Mouse (Mus musculus) hindbrain, embryonic 16.5 days (tissue): ENCODE data around the gene Zfp518a. TPM values are rescaled to one million over a fixed set of nuclear protein-coding genes. Genes with fewer than 3 reads are reported as not detected.

ENCODE experiments used
- ATAC-seq: fragments of 200-750 bp; cut with Nextera tagmentation; 2 replicates; pipeline ENCODE4 v1.8.0; 2017; ENCODE audit warnings: moderate TSS enrichment, moderate library complexity
- H3K27ac ChIP-seq: fragments of 300-500 bp; sonication (generic); 2 replicates; pipeline ENCODE4 v1.5.1; 2014; ENCODE audit warnings: low read depth, mild to moderate bottlenecking, control low read depth, low read length, moderate library complexity
- H3K27me3 ChIP-seq: fragments of 300-500 bp; sonication (generic); replicated peaks from 2 replicates; pipeline ENCODE4 v1.6.1; 2014; ENCODE audit warnings: low read length; ENCODE audit not compliant: control insufficient read depth, insufficient read depth
- H3K36me3 ChIP-seq: fragments of 300-500 bp; sonication (generic); 2 replicates; pipeline ENCODE4 v1.6.1; 2014; ENCODE audit warnings: mild to moderate bottlenecking, low read length, moderate library complexity, mixed read lengths; ENCODE audit not compliant: control insufficient read depth, insufficient read depth
- H3K4me1 ChIP-seq: fragments of 300-500 bp; sonication (generic); 2 replicates; pipeline ENCODE4 v1.6.1; 2014; ENCODE audit warnings: low read depth, low read length; ENCODE audit not compliant: control insufficient read depth, insufficient read depth
- H3K4me2 ChIP-seq: fragments of 300-500 bp; sonication (generic); 2 replicates; pipeline ENCODE4 v1.6.1; 2014; ENCODE audit warnings: mild to moderate bottlenecking, low read length, control low read depth, moderate library complexity
- H3K4me3 ChIP-seq: fragments of 300-500 bp; sonication (generic); 2 replicates; pipeline ENCODE4 v1.5.1; 2014; ENCODE audit warnings: mild to moderate bottlenecking, low read length, control low read depth, moderate library complexity
- H3K9ac ChIP-seq: fragments of 300-500 bp; sonication (generic); 2 replicates; pipeline ENCODE4 v1.6.1; 2014; ENCODE audit warnings: low read depth, mild to moderate bottlenecking, control low read depth, low read length, moderate library complexity
- H3K9me3 ChIP-seq: fragments of 300-500 bp; sonication (generic); 2 replicates; pipeline ENCODE4 v1.6.1; 2014; ENCODE audit warnings: mild to moderate bottlenecking, low read length, moderate library complexity; ENCODE audit not compliant: control insufficient read depth
- whole genome bisulfite sequencing: fragments of 180-500 bp; shearing (Covaris S2); extraction: QIAGEN DNeasy Blood & Tissue Kit; methylation state at CpG from one replicate; pipeline ENCODE4 v1.1.7; 2014; 5-methylcytosine and 5-hydroxymethylcytosine counted together
- polyA plus RNA-seq: library from polyadenylated mRNA; unstranded; fragments of >200 nt; fragmentation: Nextera tagmentation; extraction: Ambion mirVana; gene quantifications from 2 replicates; pipeline ENCODE4 v1.2.1, GENCODE M21; 2015

The Zfp518a gene
- polyA plus RNA-seq: 3.2 and 5.5 TPM in 2 replicates

DNA sequence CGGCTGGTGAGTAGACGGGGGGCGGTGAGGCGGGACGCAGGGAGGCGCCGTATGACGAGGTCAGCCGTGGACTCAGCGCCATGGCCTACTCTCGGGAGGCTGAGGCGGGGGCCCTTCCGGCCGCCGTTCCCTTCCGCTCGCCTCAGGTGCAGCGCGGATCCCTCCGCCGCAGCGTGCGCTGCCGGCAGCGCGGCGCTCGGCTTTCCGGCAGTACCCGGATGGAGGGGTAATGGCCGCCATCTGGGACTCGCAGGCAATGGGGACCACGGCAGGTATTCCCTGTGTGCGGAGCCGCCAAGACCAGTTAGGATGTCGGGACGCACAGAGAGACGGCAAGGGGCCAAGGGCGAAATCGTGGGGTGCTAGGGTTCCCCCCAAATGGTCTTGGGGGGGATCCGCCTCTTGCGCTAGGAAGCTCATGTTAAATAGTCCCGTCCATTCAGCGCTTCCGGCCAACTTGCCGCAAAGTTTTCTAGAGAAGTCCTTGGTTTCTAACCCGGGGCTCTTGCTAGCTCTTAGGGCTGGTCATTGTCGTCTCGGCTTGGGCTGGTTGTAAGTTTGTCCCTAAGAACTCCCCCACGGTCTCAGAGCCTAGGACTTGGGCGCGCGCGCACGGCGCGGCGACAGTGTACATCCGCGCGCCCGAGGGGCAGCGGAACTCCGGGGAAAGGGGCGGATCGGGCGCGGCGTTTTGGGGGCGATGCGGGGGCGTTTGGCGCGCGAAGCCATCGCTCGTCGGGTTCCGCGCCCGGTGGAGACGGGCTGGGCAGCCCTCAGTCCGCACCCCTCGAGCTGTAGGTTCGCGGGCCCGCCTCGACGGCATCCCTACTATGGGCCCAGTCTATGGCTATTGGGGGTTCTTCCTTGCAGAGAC, at the start of gene Zfp518a:
Gene Zfp518a, plus strand, starts transcription at position 187 of the 874 bp plus-strand sequence.
- Histone ChIP-seq H3K27me3 (peaks cover 21% of the 10 kb centered on the region), H3K4me1 (no peaks in the 10 kb centered on the region), H3K27ac (peak within 1 kb of the TSS; percentile 97), H3K9me3 (no peaks in the 10 kb centered on the region; the same call in 1 of the 2 replicates), H3K9ac (peak within 1 kb of the TSS; percentile 77), H3K4me3 (peak within 1 kb of the TSS; percentile 75), H3K4me2 (peak within 1 kb of the TSS; percentile 80), H3K36me3 (no peaks in the 10 kb centered on the region)
- ATAC-seq: peak; percentile 96
- WGBS: under 1% methylated on average over 74 of the region's 89 CpGs

DNA sequence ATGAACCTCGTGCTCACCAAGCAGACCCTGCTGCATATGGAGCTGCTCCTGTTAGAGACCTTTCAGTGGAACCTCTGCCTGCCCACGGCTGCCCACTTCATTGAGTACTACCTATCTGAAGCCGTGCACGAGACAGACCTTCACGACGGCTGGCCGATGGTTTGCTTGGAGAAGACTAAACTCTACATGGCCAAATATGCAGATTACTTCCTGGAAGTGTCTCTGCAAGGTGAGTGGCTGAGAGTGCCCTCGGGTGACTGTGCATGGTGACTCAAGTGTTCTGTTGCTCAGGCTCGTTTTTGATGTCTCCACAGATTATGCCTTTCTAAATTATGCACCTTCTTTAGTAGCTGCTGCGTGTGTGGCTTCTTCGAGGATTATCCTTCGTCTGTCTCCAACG, 49.8 kb upstream of the Zfp518a start:
- H3K4me1 ChIP-seq: no peaks in the 10 kb centered on the region
- H3K36me3 ChIP-seq: peaks cover 37% of the 10 kb centered on the region
- no peak overlapping the region for H3K27ac ChIP-seq
- H3K9ac ChIP-seq: no peak overlapping the region
- H3K9me3 ChIP-seq: no peaks in the 10 kb centered on the region
- H3K4me3 ChIP-seq: no peak overlapping the region
- no peak overlapping the region for H3K4me2 ChIP-seq
- ATAC-seq: no peak
- H3K27me3 ChIP-seq: no peaks in the 10 kb centered on the region
- 93% methylated on average over 13 of the region's 13 CpGs for WGBS

DNA sequence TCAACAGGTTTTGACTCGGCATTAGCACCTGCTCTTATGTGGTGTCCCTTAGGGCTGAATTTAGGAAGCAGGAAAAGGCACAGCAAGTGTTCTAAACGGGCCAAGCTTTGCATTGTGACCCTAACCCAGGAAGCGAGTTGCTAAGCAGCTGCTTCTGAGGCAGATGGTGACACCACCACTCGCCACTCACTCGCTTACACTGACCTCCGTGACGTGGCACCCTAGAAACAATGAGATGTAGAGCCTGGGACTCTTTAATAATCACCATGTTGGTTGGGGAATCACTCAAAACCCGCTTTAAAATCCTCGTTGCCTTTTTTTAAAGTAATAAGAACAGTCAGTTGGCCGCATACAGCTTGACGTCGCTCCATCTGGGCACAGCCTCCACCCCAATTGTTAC, 45.1 kb upstream of the Zfp518a start:
- no peaks in the 10 kb centered on the region for H3K4me1 ChIP-seq
- no peak overlapping the region for H3K4me2 ChIP-seq
- H3K27me3 ChIP-seq: no peaks in the 10 kb centered on the region
- H3K9me3 ChIP-seq: no peaks in the 10 kb centered on the region
- 71% methylated on average over 12 of the region's 12 CpGs for WGBS
- no peak for ATAC-seq
- H3K27ac ChIP-seq: no peak overlapping the region
- no peak overlapping the region for H3K4me3 ChIP-seq
- peaks cover 27% of the 10 kb centered on the region for H3K36me3 ChIP-seq
- no peak overlapping the region for H3K9ac ChIP-seq

DNA sequence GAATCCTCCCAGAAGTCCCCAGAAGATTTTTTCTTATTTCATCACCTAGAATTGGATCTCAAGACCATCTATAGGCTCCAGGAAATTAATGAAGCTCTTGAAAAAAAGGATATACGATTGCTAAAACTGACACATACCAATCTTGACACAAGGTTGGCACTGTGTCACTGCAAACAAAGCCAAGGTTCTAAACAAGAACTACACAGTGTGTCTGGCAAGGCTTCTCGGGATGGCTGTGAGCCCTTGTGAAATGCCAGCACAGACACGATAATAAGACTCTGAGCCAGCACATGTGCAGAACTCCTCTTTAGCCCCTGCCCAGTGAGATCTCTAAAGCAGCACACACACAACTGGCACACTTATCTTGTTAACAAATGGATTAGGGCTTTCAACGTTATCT, 35.0 kb upstream of the Zfp518a start:
- no peaks in the 10 kb centered on the region for H3K36me3 ChIP-seq
- no peak overlapping the region for H3K4me3 ChIP-seq
- 64% methylated on average over 4 of the region's 4 CpGs for WGBS
- no peak overlapping the region for H3K27ac ChIP-seq
- no peak for ATAC-seq
- no peaks in the 10 kb centered on the region for H3K9me3 ChIP-seq
- no peaks in the 10 kb centered on the region for H3K4me1 ChIP-seq
- H3K9ac ChIP-seq: no peak overlapping the region
- no peaks in the 10 kb centered on the region for H3K27me3 ChIP-seq
- H3K4me2 ChIP-seq: no peak overlapping the region

DNA sequence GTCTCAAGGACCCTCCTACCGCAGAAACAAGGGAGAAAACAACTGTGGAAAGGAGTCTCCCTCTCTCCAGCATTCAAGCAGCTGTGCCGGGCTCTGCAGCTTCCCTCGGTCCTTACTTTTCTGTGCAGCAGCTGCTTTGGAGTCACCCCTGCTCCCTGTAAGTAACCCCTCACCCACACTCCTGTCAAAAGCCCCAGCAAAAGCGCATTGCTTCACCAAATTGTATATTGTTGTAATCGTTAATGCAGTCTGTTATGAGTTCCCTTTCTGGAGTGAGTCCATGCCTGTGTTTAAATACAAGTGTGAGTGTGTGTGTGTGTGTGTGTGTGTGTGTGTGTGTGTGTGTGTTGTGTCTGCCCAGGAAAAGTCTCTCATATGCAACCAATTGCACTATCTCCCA, 26.2 kb upstream of the Zfp518a start:
- ATAC-seq: no peak
- 41% methylated on average over 5 of the region's 5 CpGs for WGBS
- Histone ChIP-seq H3K9me3 (no peaks in the 10 kb centered on the region), H3K27me3 (peaks cover 16% of the 10 kb centered on the region), H3K4me3 (no peak overlapping the region), H3K4me2 (no peak overlapping the region), H3K4me1 (no peaks in the 10 kb centered on the region), H3K36me3 (no peaks in the 10 kb centered on the region), H3K9ac (no peak overlapping the region), H3K27ac (no peak overlapping the region)

DNA sequence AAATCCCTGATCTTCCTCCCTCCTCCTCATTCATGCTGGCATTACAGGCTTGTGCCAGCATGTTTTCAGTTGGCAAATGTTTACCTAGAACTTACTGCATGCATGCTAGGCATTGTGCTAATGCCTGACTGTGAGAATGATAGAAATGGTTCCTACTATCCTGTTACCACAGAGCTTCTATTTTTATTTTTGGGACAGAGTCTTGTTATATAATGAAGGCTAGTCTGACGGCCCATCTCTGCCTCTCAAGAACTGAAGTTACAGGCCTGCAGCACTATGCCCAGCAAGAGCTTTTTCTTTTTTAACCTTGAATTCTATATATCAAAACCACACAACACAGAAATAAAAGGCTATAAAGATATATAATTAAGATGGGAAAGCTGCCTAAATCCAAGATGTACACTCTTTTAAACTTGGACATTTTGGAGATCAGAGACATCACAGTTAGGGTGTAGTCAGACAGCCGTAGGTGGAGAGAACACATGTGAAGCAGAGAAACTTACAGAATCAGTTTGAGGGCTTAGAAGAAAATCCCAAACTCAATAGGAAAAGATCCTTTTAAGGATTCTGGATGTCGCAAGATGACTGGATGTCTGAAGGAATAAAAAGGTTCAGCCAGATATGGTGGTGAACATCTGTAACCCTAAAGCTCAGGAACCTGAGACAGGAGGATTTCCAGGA, 24.9 kb upstream of the Zfp518a start:
- no peaks in the 10 kb centered on the region for H3K9me3 ChIP-seq
- H3K9ac ChIP-seq: no peak overlapping the region
- H3K4me3 ChIP-seq: no peak overlapping the region
- H3K4me2 ChIP-seq: no peak overlapping the region
- no peaks in the 10 kb centered on the region for H3K4me1 ChIP-seq
- no peak for ATAC-seq
- H3K27ac ChIP-seq: no peak overlapping the region
- whole genome bisulfite sequencing: 93% methylated on average over 3 of the region's 3 CpGs
- peaks cover 19% of the 10 kb centered on the region for H3K27me3 ChIP-seq
- H3K36me3 ChIP-seq: no peaks in the 10 kb centered on the region

DNA sequence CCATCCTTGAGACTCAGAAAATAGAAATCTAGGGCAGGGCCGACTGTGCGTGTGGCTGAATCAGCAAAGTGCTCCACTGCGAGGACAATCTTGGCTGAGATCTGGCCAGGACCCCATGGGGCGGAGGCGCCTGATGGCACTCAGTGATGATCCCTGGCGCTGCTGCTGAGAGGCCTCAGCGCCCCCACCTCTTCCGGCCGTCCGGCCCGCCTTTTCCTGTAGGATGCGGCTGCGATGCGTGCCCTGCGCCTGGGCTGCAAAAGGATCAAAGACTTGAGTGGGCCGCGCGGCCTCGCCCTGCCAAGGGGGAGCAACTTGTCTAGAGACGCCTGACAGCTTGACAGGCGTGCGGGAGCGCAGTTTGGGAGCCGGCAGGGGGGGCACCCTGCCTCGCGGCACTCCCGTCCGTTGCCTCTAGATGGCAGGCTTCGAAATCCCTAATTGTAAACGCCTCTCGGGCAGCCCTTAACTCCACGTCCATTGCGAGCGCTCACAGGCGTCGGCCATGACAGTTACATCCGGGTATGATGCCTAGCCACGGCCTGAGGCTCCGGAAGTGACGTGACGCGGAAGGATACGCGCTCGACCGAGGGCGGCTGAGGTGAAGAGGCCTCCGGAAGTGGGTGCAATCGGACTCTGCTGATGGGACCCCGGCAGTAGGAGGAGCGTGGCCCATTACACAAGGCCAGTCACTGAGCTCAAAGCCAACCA, 21.4 kb upstream of the Zfp518a start:
- Histone ChIP-seq H3K36me3 (no peaks in the 10 kb centered on the region), H3K27me3 (peaks cover 37% of the 10 kb centered on the region), H3K27ac (peak overlapping the region; percentile 93), H3K9ac (peak overlapping the region; percentile 77), H3K9me3 (no peaks in the 10 kb centered on the region), H3K4me3 (peak overlapping the region; percentile 61), H3K4me2 (peak overlapping the region; percentile 80), H3K4me1 (no peaks in the 10 kb centered on the region)
- WGBS: 2% methylated on average over 50 of the region's 51 CpGs
- peak; percentile 99 for ATAC-seq

DNA sequence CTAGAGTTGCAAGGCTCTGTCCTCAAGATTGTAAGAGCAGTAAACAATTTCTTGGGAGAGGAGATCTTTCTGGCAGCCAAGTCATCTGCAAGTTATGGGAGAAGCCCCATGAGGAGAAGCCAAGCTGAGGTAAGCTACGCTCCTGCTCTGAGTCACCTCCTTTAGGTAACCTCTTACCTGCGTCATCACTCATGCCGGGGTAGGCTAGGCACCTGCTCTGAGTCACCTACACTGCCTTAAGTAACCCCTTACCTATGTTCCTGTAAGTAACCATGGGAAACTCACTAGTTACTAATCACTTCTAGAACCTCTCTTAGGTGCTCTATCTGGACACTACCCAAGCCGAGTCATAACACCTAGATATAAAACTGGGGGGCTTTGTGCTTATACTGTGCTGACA, 12.8 kb upstream of the Zfp518a start:
- WGBS: 91% methylated on average over 4 of the region's 4 CpGs
- no peaks in the 10 kb centered on the region for H3K9me3 ChIP-seq
- no peaks in the 10 kb centered on the region for H3K36me3 ChIP-seq
- H3K27ac ChIP-seq: no peak overlapping the region
- H3K27me3 ChIP-seq: peaks cover 41% of the 10 kb centered on the region
- H3K9ac ChIP-seq: no peak overlapping the region
- no peak overlapping the region for H3K4me2 ChIP-seq
- H3K4me1 ChIP-seq: no peaks in the 10 kb centered on the region
- ATAC-seq: no peak
- no peak overlapping the region for H3K4me3 ChIP-seq

DNA sequence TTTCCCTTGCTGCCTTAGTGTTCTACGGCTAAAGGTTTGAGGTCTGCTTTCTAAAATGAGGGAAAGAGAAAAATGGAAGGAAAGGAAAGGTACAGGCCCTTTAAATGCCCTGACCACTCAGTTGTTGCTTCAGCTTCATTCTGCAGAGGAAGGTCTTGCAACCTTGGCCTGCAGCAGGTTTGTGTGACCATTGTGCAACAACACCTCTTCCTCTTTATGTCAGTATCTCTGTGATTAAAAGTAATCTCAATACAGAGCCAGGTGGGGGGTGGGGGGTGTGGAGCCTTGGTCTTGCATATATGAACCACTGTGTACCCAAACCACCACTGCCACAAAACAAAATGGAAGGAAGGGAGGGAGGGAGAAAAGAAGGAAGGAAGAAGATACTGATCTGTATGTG, 5.6 kb upstream of the Zfp518a start:
- 77% methylated on average over 1 of the region's 1 CpGs for WGBS
- H3K36me3 ChIP-seq: no peaks in the 10 kb centered on the region
- no peak overlapping the region for H3K4me2 ChIP-seq
- peaks cover 42% of the 10 kb centered on the region for H3K27me3 ChIP-seq
- no peak overlapping the region for H3K9ac ChIP-seq
- no peak for ATAC-seq
- H3K9me3 ChIP-seq: no peaks in the 10 kb centered on the region; the same call in 1 of the 2 replicates
- H3K4me3 ChIP-seq: no peak overlapping the region
- no peak overlapping the region for H3K27ac ChIP-seq
- H3K4me1 ChIP-seq: no peaks in the 10 kb centered on the region
